Mouse (Mus musculus): Measurements from ENCODE around the gene Rarres2. TPM values are rescaled to one million over a fixed set of nuclear protein-coding genes. Genes with fewer than 3 reads are reported as not detected.

The Rarres2 gene
- polyA plus RNA-seq, 1 experiment, result not detected

- H3K27ac ChIP-seq (ENCODE audit: insufficient read depth, low read depth, low read length), result peak overlapping the region; percentile 91; the same call in 1 of the 2 replicates
- 85% methylated on average over 1 of the region's 1 CpGs for WGBS
- TF ChIP-seq CTCF (IDR thresholded peaks at IDR 0.05; ENCODE audit: insufficient read depth, low read depth, low read length) (no peak), POLR2A (IDR thresholded peaks at IDR 0.05; ENCODE audit: insufficient read depth, low read depth, low read length) (no peak)
- H3K4me1 ChIP-seq (ENCODE audit: control insufficient read depth, insufficient read depth, low read length), result peaks cover 26% of the 10 kb centered on the region
- H3K4me3 ChIP-seq (ENCODE audit: insufficient read depth, low read depth, low read length), result no peak overlapping the region
Observed at GRCm38 (mm10) chr6:48600594-48600993, 28.0 kb upstream of the Rarres2 start.

GRCm38 (mm10) chr6:48597233-48597625 is 24.6 kb upstream of the Rarres2 start:
- Histone ChIP-seq H3K27ac (ENCODE audit: insufficient read depth, low read depth, low read length) (no peak overlapping the region), H3K4me1 (ENCODE audit: control insufficient read depth, insufficient read depth, low read length) (peaks cover 38% of the 10 kb centered on the region), H3K4me3 (ENCODE audit: insufficient read depth, low read depth, low read length) (no peak overlapping the region)
- TF ChIP-seq POLR2A (IDR thresholded peaks at IDR 0.05; ENCODE audit: insufficient read depth, low read depth, low read length), result no peak
- no peak for TF ChIP-seq CTCF (IDR thresholded peaks at IDR 0.05; ENCODE audit: insufficient read depth, low read depth, low read length)
- 96% methylated on average over 27 of the region's 27 CpGs for WGBS

- Histone ChIP-seq H3K27ac (ENCODE audit: insufficient read depth, low read depth, low read length) (no peak overlapping the region), H3K4me1 (ENCODE audit: control insufficient read depth, insufficient read depth, low read length) (peaks cover 38% of the 10 kb centered on the region), H3K4me3 (ENCODE audit: insufficient read depth, low read depth, low read length) (no peak overlapping the region)
- no peak for TF ChIP-seq CTCF (IDR thresholded peaks at IDR 0.05; ENCODE audit: insufficient read depth, low read depth, low read length)
- TF ChIP-seq POLR2A (IDR thresholded peaks at IDR 0.05; ENCODE audit: insufficient read depth, low read depth, low read length), result no peak
- 96% methylated on average over 45 of the region's 45 CpGs for WGBS
Observed at GRCm38 (mm10) chr6:48596545-48597232, 24.1 kb upstream of the Rarres2 start.

- Histone ChIP-seq H3K4me3 (ENCODE audit: insufficient read depth, low read depth, low read length) (peak overlapping the region; percentile 86), H3K27ac (ENCODE audit: insufficient read depth, low read depth, low read length) (no peak overlapping the region), H3K4me1 (ENCODE audit: control insufficient read depth, insufficient read depth, low read length) (peaks cover 38% of the 10 kb centered on the region)
- WGBS, result 26% methylated on average over 1 of the region's 1 CpGs
- TF ChIP-seq POLR2A (IDR thresholded peaks at IDR 0.05; ENCODE audit: insufficient read depth, low read depth, low read length), result no peak
Observed at GRCm38 (mm10) chr6:48595278-48595677, 22.7 kb upstream of the Rarres2 start.

- WGBS, result 1% methylated on average over 41 of the region's 41 CpGs
- H3K4me1 ChIP-seq (ENCODE audit: control insufficient read depth, insufficient read depth, low read length), result peaks cover 36% of the 10 kb centered on the region
- H3K27ac ChIP-seq (ENCODE audit: insufficient read depth, low read depth, low read length), result peak overlapping the region; percentile 95
- H3K4me3 ChIP-seq (ENCODE audit: insufficient read depth, low read depth, low read length), result peak overlapping the region; percentile 86
- TF ChIP-seq CTCF (IDR thresholded peaks at IDR 0.05; ENCODE audit: insufficient read depth, low read depth, low read length) (no peak), POLR2A (IDR thresholded peaks at IDR 0.05; ENCODE audit: insufficient read depth, low read depth, low read length) (0 out of 2 replicates have a peak, but pooled peaks have one; percentile 44)
Observed at GRCm38 (mm10) chr6:48594043-48594738, 21.6 kb upstream of the Rarres2 start.

GRCm38 (mm10) chr6:48593158-48594042 is 20.8 kb upstream of the Rarres2 start, which contains the start of the genes Repin1 and Gm44965:
Gene Repin1 (plus strand): TSS chr6:48593883.
Gene Gm44965 (plus strand): TSS chr6:48593941.
- Histone ChIP-seq H3K27ac (ENCODE audit: insufficient read depth, low read depth, low read length) (peak within 1 kb of the TSS; percentile 95), H3K4me3 (ENCODE audit: insufficient read depth, low read depth, low read length) (peak within 1 kb of the TSS; percentile 86), H3K4me1 (ENCODE audit: control insufficient read depth, insufficient read depth, low read length) (peaks cover 39% of the 10 kb centered on the region)
- 2% methylated on average over 45 of the region's 45 CpGs for WGBS
- TF ChIP-seq CTCF (IDR thresholded peaks at IDR 0.05; ENCODE audit: insufficient read depth, low read depth, low read length), result 0 out of 2 replicates have a peak, but pooled peaks have one; percentile 23
- TF ChIP-seq POLR2A (IDR thresholded peaks at IDR 0.05; ENCODE audit: insufficient read depth, low read depth, low read length), result peak; percentile 83

DNA sequence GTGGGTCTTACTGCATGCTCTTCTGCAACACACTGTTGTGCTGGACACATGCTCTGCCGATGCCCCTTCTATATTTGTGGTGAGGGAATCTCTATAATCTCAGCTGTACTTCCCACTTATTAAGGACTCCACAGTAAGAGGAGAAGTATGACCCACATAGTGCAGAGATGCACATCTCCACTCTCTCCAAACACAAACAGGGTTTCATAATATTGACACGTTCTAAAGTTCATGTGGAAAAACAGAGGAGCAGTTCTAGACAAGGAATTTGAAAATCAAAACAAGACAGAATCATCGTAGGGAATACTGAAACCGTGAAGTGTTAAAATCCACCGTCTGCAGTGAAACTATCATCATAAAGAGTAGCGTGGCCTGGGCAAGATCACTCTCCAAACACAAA is 19.3 kb upstream of the Rarres2 start:
- TF ChIP-seq POLR2A (IDR thresholded peaks at IDR 0.05; ENCODE audit: insufficient read depth, low read depth, low read length) (no peak), CTCF (IDR thresholded peaks at IDR 0.05; ENCODE audit: insufficient read depth, low read depth, low read length) (no peak)
- H3K4me1 ChIP-seq (ENCODE audit: control insufficient read depth, insufficient read depth, low read length), result peaks cover 28% of the 10 kb centered on the region

GRCm38 (mm10) chr6:48591221-48591845 is 18.7 kb upstream of the Rarres2 start:
- peaks cover 24% of the 10 kb centered on the region for H3K4me1 ChIP-seq (ENCODE audit: control insufficient read depth, insufficient read depth, low read length)
- 65% methylated on average over 3 of the region's 3 CpGs for WGBS
- no peak overlapping the region for H3K4me3 ChIP-seq (ENCODE audit: insufficient read depth, low read depth, low read length)
- TF ChIP-seq POLR2A (IDR thresholded peaks at IDR 0.05; ENCODE audit: insufficient read depth, low read depth, low read length), result no peak
- TF ChIP-seq CTCF (IDR thresholded peaks at IDR 0.05; ENCODE audit: insufficient read depth, low read depth, low read length), result no peak
- no peak overlapping the region for H3K27ac ChIP-seq (ENCODE audit: insufficient read depth, low read depth, low read length)

More for the DNA sequence above, 19.3 kb upstream of the Rarres2 start:
- 87% methylated on average over 6 of the region's 6 CpGs for WGBS
- Histone ChIP-seq H3K4me3 (ENCODE audit: insufficient read depth, low read depth, low read length) (no peak overlapping the region), H3K27ac (ENCODE audit: insufficient read depth, low read depth, low read length) (no peak overlapping the region)

Measured in olfactory bulb, adult 2 months (tissue).